Mouse (Mus musculus) lung, postnatal 36 days (tissue): ENCODE measurements around the gene Prpmp5.
"Not testable (repeated sequence)": the region's sequence is repeated elsewhere in the genome, so short reads cannot be mapped to it uniquely, and the experiment has no call there.

ENCODE experiments used
- DNase-seq: peaks from one replicate; pipeline ENCODE4 v3.0.0; 2022; ENCODE audit warnings: mixed read lengths

Prpmp5 gene

DNA sequence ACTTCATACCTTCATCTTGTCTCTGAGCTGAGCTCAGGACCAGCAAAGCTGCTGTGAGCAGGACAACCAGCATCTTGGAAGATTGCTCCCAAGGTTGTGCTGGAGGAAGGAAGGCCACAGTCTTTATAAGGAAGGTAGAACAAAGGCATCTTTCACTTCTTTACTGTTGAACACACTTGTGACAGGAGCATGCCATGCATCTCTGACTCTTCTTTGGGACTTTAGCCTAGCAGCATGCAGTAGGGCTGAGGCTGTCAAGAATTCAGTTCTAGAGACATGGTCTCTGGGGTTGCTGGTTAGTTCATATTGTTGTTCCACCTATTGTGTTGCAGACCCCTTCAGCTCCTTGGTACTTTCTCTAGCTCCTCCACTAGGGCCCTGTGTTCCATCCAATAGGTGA, at the start of gene Prpmp5:
Gene Prpmp5 (minus strand): TSS at position 101 of the 400 bp plus-strand sequence.
- DNase-seq, result not testable (repeated sequence)

- not testable (repeated sequence) for DNase-seq
These were observed 49.5 kb upstream of the Prpmp5 start, which contains the start of gene Gm8882 for GRCm38 (mm10) chr6:132364034-132364433. Gene Gm8882 (minus strand): TSS chr6:132364134.
